Mouse (Mus musculus): ENCODE data around the gene Col16a1.

DNA sequence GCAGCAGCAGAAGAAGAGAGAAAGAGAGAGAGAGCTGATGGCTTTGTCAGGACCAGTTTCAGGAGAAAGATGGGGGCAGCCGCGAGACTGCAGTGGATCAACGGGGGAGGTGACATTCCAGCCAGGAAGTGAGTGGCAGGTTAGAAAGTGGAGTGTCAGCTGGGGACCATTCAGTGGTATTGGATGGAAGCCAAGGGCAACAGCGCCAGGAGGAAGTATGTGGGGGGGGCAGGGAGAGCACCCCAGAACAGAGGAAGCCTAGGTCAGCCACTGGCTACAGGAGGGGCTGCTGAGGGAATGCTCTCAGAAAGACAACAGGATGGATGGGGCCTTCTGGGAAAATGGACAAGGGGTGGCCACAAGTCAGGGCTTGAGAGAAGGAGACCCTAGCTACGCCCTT, 45.9 kb upstream of the Col16a1 start:
- no peak for TF ChIP-seq CTCF (IDR thresholded peaks at IDR 0.05 in 2 of 3, conservative IDR thresholded peaks at IDR 0.05 in 1 of 3; ENCODE audit: control insufficient read depth in 1 of 3, insufficient read depth in 1 of 3, low read depth in 2 of 3, low read length in 3 of 3, poor library complexity in 1 of 3, severe bottlenecking in 1 of 3)
- no peak for TF ChIP-seq NRF1 (IDR thresholded peaks at IDR 0.05; ENCODE audit: insufficient read depth, low read depth, low read length, poor library complexity, severe bottlenecking)
